Mouse (Mus musculus) CH12.LX (cell line): ENCODE data around the gene Zfp609.

ENCODE experiments used
- CHD2 ChIP-seq: IDR thresholded peaks from 2 replicates; pipeline ENCODE4 v1.6.1; 2011; ENCODE audit warnings: low read length, improper control_type of control experiment
- CTCF ChIP-seq, 2 experiments: IDR thresholded peaks in 1 of 2; conservative IDR thresholded peaks in 1 of 2; 2 replicates each; pipeline ENCODE4 v1.5.1; 2011 to 2012; ENCODE audit warnings: low read depth in 2 of 2, low read length in 2 of 2, improper control_type of control experiment in 1 of 2, inconsistent platforms in 1 of 2, mild to moderate bottlenecking in 1 of 2, moderate library complexity in 1 of 2
- E2F4 ChIP-seq: IDR thresholded peaks from 2 replicates; pipeline ENCODE4 v1.6.1; 2011; ENCODE audit warnings: low read depth, low read length, improper control_type of control experiment; ENCODE audit not compliant: insufficient replicate concordance
- EP300 ChIP-seq: IDR thresholded peaks from 2 replicates; pipeline ENCODE4 v1.6.1; 2011; ENCODE audit warnings: low read length, improper control_type of control experiment
- MYC ChIP-seq: IDR thresholded peaks from 2 replicates; pipeline ENCODE4 v1.6.1; 2011; ENCODE audit warnings: low read depth, mild to moderate bottlenecking, improper control_type of control experiment, low read length
- POLR2A ChIP-seq: IDR thresholded peaks from 2 replicates; pipeline ENCODE4 v1.6.1; 2011; ENCODE audit warnings: low read depth, mild to moderate bottlenecking, improper control_type of control experiment, low read length
- SMC3 ChIP-seq: IDR thresholded peaks from 2 replicates; pipeline ENCODE4 v1.6.1; 2011; ENCODE audit warnings: low read depth, low read length, improper control_type of control experiment
- TCF12 ChIP-seq: IDR thresholded peaks from 2 replicates; pipeline ENCODE4 v1.6.1; 2014; ENCODE audit warnings: low read depth, mild to moderate bottlenecking, inconsistent platforms, low read length, improper control_type of control experiment
- USF1 ChIP-seq: IDR thresholded peaks from 2 replicates; pipeline ENCODE4 v1.6.1; 2014; ENCODE audit warnings: low read depth, mild to moderate bottlenecking, inconsistent platforms, low read length, improper control_type of control experiment
- USF2 ChIP-seq: conservative IDR thresholded peaks from 2 replicates; pipeline ENCODE4 v1.6.1; 2011; ENCODE audit warnings: low read depth, low read length, improper control_type of control experiment
- ZC3H11A ChIP-seq: IDR thresholded peaks from 2 replicates; pipeline ENCODE4 v1.6.1; 2012; ENCODE audit warnings: low read depth, mild to moderate bottlenecking, inconsistent platforms, low read length, improper control_type of control experiment
- ZMIZ1 ChIP-seq: IDR thresholded peaks from 2 replicates; pipeline ENCODE4 v1.6.1; 2012; ENCODE audit warnings: low read depth, mild to moderate bottlenecking, inconsistent platforms, low read length, improper control_type of control experiment
- ZNF384 ChIP-seq: IDR thresholded peaks from 2 replicates; pipeline ENCODE4 v1.6.1; 2012; ENCODE audit warnings: low read depth, low read length, improper control_type of control experiment, inconsistent platforms

GRCm38 (mm10) chr9:65773783-65774182 lies 53.6 kb downstream of the Zfp609 start:
- TF ChIP-seq POLR2A: no peak
- no peak for TF ChIP-seq CTCF (conservative IDR thresholded peaks at IDR 0.05 in 1 of 2, IDR thresholded peaks at IDR 0.05 in 1 of 2; ENCODE audit: low read depth in 2 of 2, low read length in 2 of 2)
- no peak for TF ChIP-seq SMC3
- no peak for TF ChIP-seq ZNF384
- TF ChIP-seq ZMIZ1: no peak
- TF ChIP-seq TCF12: no peak
- no peak for TF ChIP-seq EP300
- no peak for TF ChIP-seq MYC
- TF ChIP-seq CHD2: no peak
- no peak for TF ChIP-seq USF2
- no peak for TF ChIP-seq ZC3H11A
- no peak for TF ChIP-seq USF1
- no peak for TF ChIP-seq E2F4
